Mouse (Mus musculus) gonadal fat pad, adult 2 months (tissue): ENCODE measurements at regions not wholly inside any gene's neighbourhood (a gene's known extent, or its start where the extent isn't known, plus 50 kb on each side); places are given as distances from the start of the nearest gene placed in this dataset.
"Not testable (repeated sequence)": the region's sequence is repeated elsewhere in the genome, so short reads cannot be mapped to it uniquely, and the experiment has no call there.

Experiments used
- DNase-seq: peaks from one replicate; pipeline ENCODE4 v3.0.0-alpha.2; 2012; ENCODE audit warnings: low read depth

DNA sequence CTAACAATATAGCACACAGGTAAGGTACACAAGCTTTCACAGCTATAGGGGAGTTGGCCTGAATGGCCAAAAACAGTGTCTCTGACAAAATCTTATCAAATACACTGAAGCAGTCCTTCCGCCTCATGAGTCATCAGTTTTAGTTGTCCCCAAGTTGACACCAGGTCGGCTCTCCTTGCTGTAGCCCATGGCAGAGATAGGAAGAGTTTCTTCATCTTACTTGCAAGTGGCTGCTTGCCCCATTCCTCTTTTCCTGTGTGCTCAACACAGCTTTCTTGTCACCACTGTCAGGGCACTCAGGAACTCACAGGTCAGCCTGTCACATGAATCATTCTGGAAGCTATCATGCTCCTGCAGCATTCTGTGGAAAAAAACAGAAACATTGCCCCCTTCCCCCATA, 77.1 kb downstream of the Olfr721-ps1 start:
- peak; percentile 13 for DNase-seq

GRCm38 (mm10) chr14:14481840-14482239, 80.7 kb downstream of the Olfr721-ps1 start:
- DNase-seq = no peak

DNA sequence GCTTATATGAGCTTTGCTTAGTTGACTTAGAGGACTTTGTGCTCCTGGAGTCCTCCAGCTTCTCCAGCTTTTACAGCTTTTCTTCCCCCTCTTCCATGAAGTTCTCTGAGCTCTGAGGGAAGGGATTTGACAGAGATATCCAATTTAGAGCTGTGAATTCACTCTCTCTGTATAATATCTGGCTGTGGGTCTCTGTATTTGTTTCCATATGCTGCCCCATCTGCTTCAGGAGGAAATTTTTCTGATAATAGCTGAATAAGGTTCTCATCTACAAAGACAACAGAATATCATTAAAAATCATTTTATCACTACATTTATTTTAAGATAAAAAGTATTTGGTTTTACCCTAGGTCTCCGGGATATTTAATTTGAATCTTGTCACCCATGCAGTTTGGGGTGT, 85.3 kb downstream of the Olfr721-ps1 start:
- DNase-seq = no peak

GRCm38 (mm10) chr14:14490501-14490900, 89.4 kb downstream of the Olfr721-ps1 start:
- no peak for DNase-seq

GRCm38 (mm10) chr14:14492041-14492440, 90.9 kb downstream of the Olfr721-ps1 start:
- no peak for DNase-seq

GRCm38 (mm10) chr14:14511927-14512326, 110.8 kb downstream of the Olfr721-ps1 start:
- no peak for DNase-seq

GRCm38 (mm10) chr14:14513056-14513455, 112.0 kb downstream of the Olfr721-ps1 start:
- no peak for DNase-seq

DNA sequence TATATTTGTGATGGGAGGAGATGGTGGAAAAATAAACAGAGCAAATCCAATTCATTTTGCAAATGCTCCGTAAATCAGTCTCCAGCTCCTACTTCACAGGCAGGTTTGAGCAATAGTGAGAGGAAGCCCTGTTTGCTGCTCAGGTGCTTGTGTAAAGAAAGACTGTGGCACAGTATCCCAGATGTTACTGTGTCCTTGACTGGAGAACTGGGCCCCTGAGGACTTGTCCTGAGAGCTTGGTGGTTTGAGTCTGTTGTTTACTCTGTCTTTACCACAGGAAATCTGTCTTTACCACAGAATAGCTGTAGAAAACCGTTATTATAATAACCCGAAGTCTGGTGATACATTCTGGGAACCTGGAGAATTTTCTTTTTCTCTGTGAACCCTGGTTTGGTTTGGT, 112.4 kb downstream of the Olfr721-ps1 start:
- no peak for DNase-seq

GRCm38 (mm10) chr14:14514440-14515172, 113.5 kb downstream of the Olfr721-ps1 start:
- no peak for DNase-seq

- DNase-seq = no peak
These were observed 114.3 kb downstream of the Olfr721-ps1 start for GRCm38 (mm10) chr14:14515363-14515762.

DNA sequence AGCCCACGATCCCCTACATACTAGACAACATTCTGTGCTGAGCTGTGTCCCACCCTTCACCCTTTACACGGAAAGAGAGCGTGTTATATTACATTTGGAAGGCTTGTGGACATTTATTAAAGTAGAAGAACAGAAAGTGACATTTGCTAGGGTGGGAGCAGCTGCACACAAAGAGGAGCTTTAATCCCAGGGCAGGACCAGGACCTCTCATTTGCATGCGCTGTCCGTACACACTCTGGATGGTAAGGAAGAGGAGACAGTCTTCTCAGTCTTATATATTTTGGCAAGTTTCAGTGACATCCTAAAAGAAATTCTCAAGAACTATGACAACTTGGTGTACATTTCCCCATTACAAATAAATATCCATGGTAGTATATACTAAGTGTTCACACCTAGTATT, 114.8 kb downstream of the Olfr721-ps1 start:
- no peak for DNase-seq

DNA sequence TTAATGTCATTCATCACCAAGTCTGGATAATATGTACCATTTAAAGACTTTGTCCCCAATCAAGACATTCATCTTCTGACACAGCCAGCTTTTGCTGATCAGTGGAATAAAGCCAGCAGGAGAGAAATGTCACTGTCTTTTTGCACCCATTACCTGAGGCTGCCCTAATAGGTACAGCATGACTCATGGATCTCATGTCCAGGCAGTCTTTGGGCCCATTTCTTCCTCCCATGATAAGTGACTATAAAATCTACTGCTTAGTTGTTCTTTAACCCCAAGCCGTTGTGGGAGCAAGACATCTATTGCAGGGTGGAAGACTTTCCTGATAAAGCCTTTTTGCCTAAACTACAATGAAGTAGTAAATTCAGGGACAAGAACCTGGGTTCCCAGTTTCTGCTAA, 116.9 kb downstream of the Olfr721-ps1 start:
- DNase-seq = no peak

- DNase-seq = peak; percentile 42
These were observed 117.7 kb downstream of the Olfr721-ps1 start for GRCm38 (mm10) chr14:14518841-14519240.

- DNase-seq = peak; percentile 85
These were observed 119.1 kb downstream of the Olfr721-ps1 start for GRCm38 (mm10) chr14:14520195-14520594.

- not testable (repeated sequence) for DNase-seq
These were observed 120.2 kb downstream of the Olfr721-ps1 start for GRCm38 (mm10) chr14:14521331-14521730.

DNA sequence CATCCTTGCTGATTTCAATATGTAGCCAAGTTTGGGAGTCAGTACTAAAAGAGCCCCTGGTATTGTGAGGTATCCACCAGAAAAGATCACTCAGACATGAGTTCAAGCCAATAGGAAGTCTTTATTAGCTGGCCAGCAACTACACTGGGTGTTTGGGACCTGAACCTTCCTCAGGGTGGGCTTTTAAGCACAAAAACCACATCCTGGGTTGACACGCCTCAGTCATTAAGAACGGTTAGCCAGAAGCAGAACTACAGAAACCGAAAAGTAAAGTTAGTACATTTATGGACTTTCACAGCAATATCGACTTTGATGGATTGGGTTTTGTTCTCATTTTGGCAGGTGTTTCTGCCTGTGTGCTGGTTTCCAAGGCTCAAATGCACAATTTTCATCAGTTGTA, 124.1 kb downstream of the Olfr721-ps1 start:
- no peak for DNase-seq

GRCm38 (mm10) chr14:14528437-14528836, 127.3 kb downstream of the Olfr721-ps1 start:
- no peak for DNase-seq

GRCm38 (mm10) chr14:14541206-14541605, 140.1 kb downstream of the Olfr721-ps1 start:
- no peak for DNase-seq

DNA sequence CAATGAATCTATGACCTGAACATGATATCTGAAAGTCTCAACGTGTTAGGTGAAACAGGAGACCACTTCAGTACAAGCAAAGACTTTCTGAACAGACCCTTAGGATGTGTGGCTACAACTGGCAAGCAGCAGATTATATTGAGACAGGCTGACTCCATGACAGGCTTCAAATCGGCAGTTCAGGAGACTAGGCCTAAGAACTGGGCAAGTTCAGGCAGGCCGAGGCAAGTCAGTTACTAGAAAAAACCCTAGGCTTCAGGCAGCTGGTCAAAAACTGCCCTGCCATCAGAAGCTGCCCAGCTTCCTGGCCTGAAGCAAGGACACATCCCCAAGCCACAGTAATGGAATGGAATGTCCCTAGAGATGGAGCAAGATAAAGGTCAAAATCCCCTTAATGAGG, 140.6 kb downstream of the Olfr721-ps1 start:
- DNase-seq = no peak

DNA sequence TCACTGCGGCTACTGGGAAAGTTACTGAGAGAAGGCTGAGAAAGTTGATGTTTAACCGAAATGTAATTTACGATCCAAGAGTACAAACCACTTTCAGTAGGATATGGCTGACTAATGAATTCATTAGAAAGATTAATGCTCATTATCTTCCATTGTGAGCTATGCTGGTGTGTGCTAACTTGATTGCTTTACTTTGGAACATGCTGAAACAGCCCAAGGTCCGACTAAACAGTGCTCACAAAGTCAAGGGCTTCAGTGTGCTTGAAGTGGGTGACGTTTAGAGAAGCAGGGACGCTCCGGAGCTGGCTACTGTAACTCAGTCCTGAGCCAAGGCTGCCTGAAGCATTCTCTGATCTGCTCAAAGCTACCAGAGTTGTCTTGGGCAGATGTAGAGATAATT, 143.1 kb downstream of the Olfr721-ps1 start:
- no peak for DNase-seq

- DNase-seq = no peak
These were observed 149.9 kb upstream of the Slc4a7 start for GRCm38 (mm10) chr14:14552201-14552600.

DNA sequence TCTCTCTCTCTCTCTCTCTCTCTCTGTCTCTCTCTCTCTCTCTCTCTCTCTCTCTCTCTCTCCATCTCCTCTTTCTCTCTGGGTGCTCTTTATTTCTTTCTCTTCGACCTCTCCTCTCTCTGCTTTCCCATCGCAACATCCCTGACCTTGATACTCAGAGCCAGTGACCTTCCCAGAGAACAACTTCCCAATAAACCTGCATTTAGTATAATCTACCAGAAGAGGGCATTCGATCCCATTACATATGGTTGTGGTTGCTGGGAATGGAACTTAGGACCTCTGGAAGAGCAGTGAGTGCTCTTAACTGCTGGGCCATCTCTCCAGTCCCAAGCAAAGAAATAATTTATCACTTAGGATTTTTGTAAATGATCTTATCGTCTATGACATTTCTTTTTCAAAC, 127.2 kb upstream of the Slc4a7 start:
- no peak for DNase-seq

- no peak for DNase-seq
These were observed 110.1 kb upstream of the Slc4a7 start for GRCm38 (mm10) chr14:14591939-14592338.

DNA sequence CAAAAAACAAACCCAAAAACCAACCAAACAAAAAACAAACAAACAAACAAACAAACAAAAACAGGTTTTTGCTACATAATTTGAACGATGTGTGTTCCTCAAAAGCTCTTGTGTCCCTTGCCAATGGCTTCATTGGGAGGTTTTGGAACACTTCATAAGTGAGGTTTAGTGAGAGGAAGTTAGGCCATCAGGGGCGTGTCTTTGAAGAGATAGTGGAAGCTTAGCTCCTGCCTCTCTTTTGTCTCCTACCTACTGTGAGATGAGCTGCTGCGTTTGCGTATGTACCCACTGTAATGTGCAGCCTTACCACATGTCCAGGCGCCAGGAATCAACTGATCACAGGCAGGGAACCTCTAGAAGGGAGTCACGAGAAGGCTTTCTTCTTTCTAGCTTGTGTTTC, 107.3 kb upstream of the Slc4a7 start:
- DNase-seq = no peak
